Mouse (Mus musculus) testis, adult 2 months (tissue): ENCODE measurements around the gene Kcna1.

Experiments used
- CTCF ChIP-seq: fragments of 200-500 bp; IDR thresholded peaks from 2 replicates; pipeline ENCODE4 v1.5.1; 2012; ENCODE audit warnings: low read depth, mild to moderate bottlenecking, inconsistent platforms, low read length, moderate library complexity; ENCODE audit not compliant: control insufficient read depth, insufficient read depth, insufficient replicate concordance
- POLR2A ChIP-seq: fragments of 200-500 bp; IDR thresholded peaks from 2 replicates; pipeline ENCODE4 v1.6.1; 2012; ENCODE audit warnings: low read depth, mild to moderate bottlenecking, inconsistent platforms, low read length, moderate library complexity; ENCODE audit not compliant: control insufficient read depth

DNA sequence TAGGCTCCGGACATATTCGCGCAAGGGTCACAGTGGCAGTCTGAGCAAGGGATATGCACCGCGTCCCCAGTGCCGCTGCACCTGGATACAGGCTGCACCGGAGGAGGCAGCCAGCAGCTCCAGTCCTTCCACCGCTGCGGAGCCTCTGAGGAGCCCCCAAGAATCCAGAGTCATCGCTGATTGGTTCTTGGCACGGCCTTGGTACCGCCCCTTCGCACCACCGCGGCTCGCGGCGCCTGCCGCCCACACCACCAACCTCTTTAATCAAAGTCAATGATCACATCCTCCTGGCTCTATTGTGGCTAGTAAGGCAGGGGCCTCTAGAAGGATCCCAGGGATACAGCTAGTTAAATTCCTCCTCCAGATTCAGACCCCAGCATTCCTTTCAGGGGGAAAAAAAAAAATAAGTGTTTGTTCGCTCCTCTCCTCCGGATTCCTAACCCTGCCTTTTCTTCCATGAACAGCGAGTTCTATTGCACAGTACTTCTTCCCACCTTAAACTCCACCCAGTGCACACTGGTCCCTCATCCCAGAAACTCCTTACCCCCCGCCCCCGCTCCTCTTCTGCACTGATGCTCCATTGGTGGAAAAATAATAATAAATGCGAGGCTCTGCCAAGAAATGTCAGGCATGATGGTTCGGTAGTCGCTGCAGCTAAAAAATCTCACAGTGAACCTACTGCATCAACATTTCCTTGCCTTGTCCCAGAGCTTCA is 383 bp downstream of the Kcna1 start:
- no peak for TF ChIP-seq CTCF
- TF ChIP-seq POLR2A = no peak
